Comparison of ENCODE assay signal across 9 mouse cellular contexts in genomic region chr10:79932736-79933135, GRCm38 (mm10). TPM values are rescaled to one million over a fixed set of nuclear protein-coding genes. Genes with fewer than 3 reads are reported as not detected.
DNase-seq lines count a peak whose midpoint lies in the region; ATAC-seq lines count a peak whose summit lies in the region.
"Had no signal": no experiment of that assay in that cellular context is flagged by ENCODE, and none has a peak within 500 bp of the region (broad histone marks: within the 10 kb centered on the region; RNA-seq: fewer than 3 reads in every experiment).

No protein-coding gene starts in this region.

- peak; percentile 52 for DNase-seq in ovary, postnatal 36 days (ENCODE audit: low spot score)
- DNase-seq in ovary, postnatal 10 days (ENCODE audit: low spot score), result no peak
- DNase-seq in embryo, embryonic 10.5 days (ENCODE audit: low spot score), result peak; percentile 80
- peak; percentile 60 for DNase-seq in yolk sac, embryonic 10.5 days (ENCODE audit: low spot score)
- no peak for DNase-seq in c-Kit-positive CD71-positive TER-119-positive erythroid progenitor cells, embryonic 14.5 days (ENCODE audit: low spot score)

- ATAC-seq in heart, embryonic 14.5 days (ENCODE audit: insufficient number of reproducible peaks, insufficient read depth, low FRiP score, low read depth), result no peak
- ATAC-seq in kidney, embryonic 16.5 days (ENCODE audit: low FRiP score, low TSS enrichment), result peak; percentile 58

- peak overlapping the region; percentile 13; the same call in 1 of the 2 replicates for H3K9ac ChIP-seq in heart, embryonic 14.5 days (ENCODE audit: low read length)
- no peak overlapping the region for H3K9ac ChIP-seq in kidney, embryonic 16.5 days (replicated peaks; ENCODE audit: low read length)
- H3K9ac ChIP-seq: liver, embryonic 14.5 days had no signal

- peaks cover 99% of the 10 kb centered on the region for H3K79me2 ChIP-seq in macrophage (ENCODE audit: inconsistent target)

- H3K36me3 ChIP-seq in heart, embryonic 14.5 days (ENCODE audit: control insufficient read depth, insufficient read depth, low read length), result peaks cover 37% of the 10 kb centered on the region
- peaks cover 24% of the 10 kb centered on the region for H3K36me3 ChIP-seq in kidney, embryonic 16.5 days (ENCODE audit: insufficient read depth, low read length)
- H3K36me3 ChIP-seq in macrophage (ENCODE audit: inconsistent target), result peaks cover 11% of the 10 kb centered on the region; the same call in 1 of the 2 replicates

- no peaks in the 10 kb centered on the region for H3K9me3 ChIP-seq in heart, embryonic 14.5 days (ENCODE audit: control insufficient read depth, low read length)
- H3K9me3 ChIP-seq in kidney, embryonic 16.5 days (ENCODE audit: low read length), result no peaks in the 10 kb centered on the region

- H3K27ac ChIP-seq in heart, embryonic 14.5 days (replicated peaks in 1 of 2; ENCODE audit: control insufficient read depth in 1 of 2, insufficient read depth in 1 of 2, low read depth in 2 of 2, low read length in 2 of 2), result peak overlapping the region; percentile 6 to 31; a peak in 2 of 4 replicates
- H3K27ac ChIP-seq in kidney, embryonic 16.5 days (ENCODE audit: low read length), result peak overlapping the region; percentile 41
- H3K27ac ChIP-seq in macrophage, result peak overlapping the region; percentile 46
- H3K27ac ChIP-seq: liver, embryonic 14.5 days had no signal

- no peak overlapping the region for H3K4me3 ChIP-seq in heart, embryonic 14.5 days (ENCODE audit: control insufficient read depth in 1 of 2, insufficient read depth in 1 of 2, low read depth in 1 of 2, low read length in 2 of 2)
- no peak overlapping the region for H3K4me3 ChIP-seq in kidney, embryonic 16.5 days (ENCODE audit: low read length)
- no peak overlapping the region for H3K4me3 ChIP-seq in macrophage (ENCODE audit: inconsistent target)

- H3K4me2 ChIP-seq in heart, embryonic 14.5 days (ENCODE audit: low read length), result no peak overlapping the region
- peak overlapping the region; percentile 1 for H3K4me2 ChIP-seq in kidney, embryonic 16.5 days (replicated peaks; ENCODE audit: low read depth, low read length)

- H3K27me3 ChIP-seq in heart, embryonic 14.5 days (ENCODE audit: control insufficient read depth, insufficient read depth, low read length), result no peaks in the 10 kb centered on the region
- no peaks in the 10 kb centered on the region for H3K27me3 ChIP-seq in kidney, embryonic 16.5 days (ENCODE audit: insufficient read depth, low read length)

- 10% methylated on average over 8 of the region's 8 CpGs for WGBS in heart, embryonic 14.5 days
- WGBS in kidney, embryonic 16.5 days, result 13% methylated on average over 8 of the region's 8 CpGs
- 39% methylated on average over 8 of the region's 8 CpGs for WGBS in macrophage (ENCODE audit: missing documents)

- H3K4me1 ChIP-seq in heart, embryonic 14.5 days (ENCODE audit: control insufficient read depth in 2 of 2, insufficient read depth in 2 of 2, low read length in 2 of 2), result peaks cover 44 to 70% of the 10 kb centered on the region in 2 experiments
- peaks cover 87% of the 10 kb centered on the region for H3K4me1 ChIP-seq in kidney, embryonic 16.5 days (ENCODE audit: insufficient read depth, low read length)

RNA-seq across cellular contexts. Expression of gene Arid3a, which starts 5.9 kb away (rescaled TPM):
- 1.9 and 2.8 TPM in 2 replicates for polyA plus RNA-seq in heart, embryonic 14.5 days (2014; fragmentation: Nextera tagmentation; extraction: Ambion mirVana)
- 5.5 and 9.2 TPM in 2 replicates for polyA plus RNA-seq in kidney, embryonic 16.5 days (2015; fragmentation: Nextera tagmentation; extraction: Ambion mirVana)
- total RNA-seq in macrophage (2018; cell fraction: chromatin; rRNA removed), result 10 to 100 TPM; 12.0 to 74.5 (median 35.1) TPM
- total RNA-seq in macrophage (2018; cell fraction: cytosol; rRNA removed), result 10 to 100 TPM; 11.0 to 54.3 (median 34.8) TPM
- 10 to 100 TPM; 15.3 to 77.8 (median 34.3) TPM for total RNA-seq in macrophage (2018; cell fraction: nucleus; rRNA removed)
- polyA plus RNA-seq in macrophage (2018), result 13.8 to 37.4 TPM (median 29.1 TPM) in 3 replicates

RNA-seq across cellular contexts. Expression of gene R3hdm4, which starts 11.7 kb away (rescaled TPM):
- 96.7 and 98.5 TPM in 2 replicates for polyA plus RNA-seq in heart, embryonic 14.5 days (2014; fragmentation: Nextera tagmentation; extraction: Ambion mirVana)
- 169 and 170 TPM in 2 replicates for polyA plus RNA-seq in kidney, embryonic 16.5 days (2015; fragmentation: Nextera tagmentation; extraction: Ambion mirVana)
- total RNA-seq in macrophage (2018; cell fraction: chromatin; rRNA removed), result 10 to 100 TPM; 11.2 to 75.4 (median 41.5) TPM
- 10 to 100 TPM; 42.1 to 70.3 (median 54.8) TPM for total RNA-seq in macrophage (2018; cell fraction: cytosol; rRNA removed)
- 100 to 1,000 TPM in 1 of 26 experiments, 10 to 100 TPM in 25; 26.0 to 102 (median 57.5) TPM for total RNA-seq in macrophage (2018; cell fraction: nucleus; rRNA removed)
- 41.6 to 61.5 TPM (median 54.4 TPM) in 3 replicates for polyA plus RNA-seq in macrophage (2018)

RNA-seq across cellular contexts. Expression of gene Kiss1r, which starts 16.0 kb away (rescaled TPM):
- polyA plus RNA-seq in heart, embryonic 14.5 days (2014; fragmentation: Nextera tagmentation; extraction: Ambion mirVana), result 0.19 and 0.70 TPM in 2 replicates
- 1.5 and 2.1 TPM in 2 replicates for polyA plus RNA-seq in kidney, embryonic 16.5 days (2015; fragmentation: Nextera tagmentation; extraction: Ambion mirVana)
- 1 to 10 TPM in 18 of 26 experiments, under 1 TPM in 8; 0.40 to 4.9 (median 1.8) TPM for total RNA-seq in macrophage (2018; cell fraction: chromatin; rRNA removed)
- total RNA-seq in macrophage (2018; cell fraction: cytosol; rRNA removed), result 1 to 10 TPM in 3 of 26 experiments, under 1 TPM in 23; 0.28 to 1.1 (median 0.59) TPM
- total RNA-seq in macrophage (2018; cell fraction: nucleus; rRNA removed), result 1 to 10 TPM in 20 of 26 experiments, under 1 TPM in 6; 0.36 to 5.2 (median 1.9) TPM
- polyA plus RNA-seq in macrophage (2018), result 0.27 to 0.89 TPM (median 0.30 TPM) in 3 replicates

RNA-seq across cellular contexts. Expression of gene Gm26602, which starts 22.1 kb away (rescaled TPM):
- 4.6 TPM in 1 of 2 replicates, not detected in the other for polyA plus RNA-seq in heart, embryonic 14.5 days (2014; fragmentation: Nextera tagmentation; extraction: Ambion mirVana)
- 9.2 TPM in 1 of 2 replicates, not detected in the other for polyA plus RNA-seq in kidney, embryonic 16.5 days (2015; fragmentation: Nextera tagmentation; extraction: Ambion mirVana)
- not detected for total RNA-seq in macrophage (2018; cell fraction: chromatin; rRNA removed)
- not detected for total RNA-seq in macrophage (2018; cell fraction: cytosol; rRNA removed)
- not detected for total RNA-seq in macrophage (2018; cell fraction: nucleus; rRNA removed)
- 5.7 TPM in 1 of 3 replicates, not detected in the others for polyA plus RNA-seq in macrophage (2018)
- polyA plus RNA-seq: liver, embryonic 14.5 days had no signal

RNA-seq across cellular contexts. Expression of gene Med16, which starts 24.0 kb away (rescaled TPM):
- polyA plus RNA-seq in heart, embryonic 14.5 days (2014; fragmentation: Nextera tagmentation; extraction: Ambion mirVana), result 34.7 TPM in 2 replicates
- polyA plus RNA-seq in kidney, embryonic 16.5 days (2015; fragmentation: Nextera tagmentation; extraction: Ambion mirVana), result 71.0 and 72.4 TPM in 2 replicates
- 10 to 100 TPM in 22 of 26 experiments, 1 to 10 TPM in 4; 5.5 to 31.1 (median 17.1) TPM for total RNA-seq in macrophage (2018; cell fraction: chromatin; rRNA removed)
- 10 to 100 TPM; 12.9 to 22.1 (median 16.4) TPM for total RNA-seq in macrophage (2018; cell fraction: cytosol; rRNA removed)
- total RNA-seq in macrophage (2018; cell fraction: nucleus; rRNA removed), result 10 to 100 TPM in 24 of 26 experiments, 1 to 10 TPM in 2; 8.2 to 23.5 (median 14.9) TPM
- polyA plus RNA-seq in macrophage (2018), result 10.6 to 18.8 TPM (median 16.5 TPM) in 3 replicates

Comparison
In these comparisons a context has a peak if more than half of its experiments do, and no peak if none do; other contexts are left out.
1. DNase-seq: peak in ovary, postnatal 36 days (single experiment), embryo, embryonic 10.5 days (single experiment) and yolk sac, embryonic 10.5 days (single experiment); none in ovary, postnatal 10 days (single experiment) and c-Kit-positive CD71-positive TER-119-positive erythroid progenitor cells, embryonic 14.5 days (single experiment).
2. Peak in every context shown above with its lines, with median percentiles within 50 percentile points of each other: H3K27ac ChIP-seq.